Mouse (Mus musculus) limb, embryonic 14.5 days (tissue): ENCODE results near the gene Abhd17c. TPM values are rescaled to one million over a fixed set of nuclear protein-coding genes. Genes with fewer than 3 reads are reported as not detected.

Source experiments
- ATAC-seq: fragments of 200-750 bp; cut with Nextera tagmentation; 2 replicates; pipeline ENCODE4 v1.8.0; 2017; ENCODE audit warnings: low read depth, moderate number of reproducible peaks, moderate TSS enrichment; ENCODE audit not compliant: low FRiP score
- DNase-seq: peaks from one replicate; pipeline ENCODE4 v3.0.0-alpha.2; 2015; ENCODE audit warnings: low spot score
- H3K27ac ChIP-seq: fragments of 300-500 bp; sonication (generic); replicated peaks from 2 replicates; pipeline ENCODE4 v1.5.1; 2014; ENCODE audit warnings: low read depth, mild to moderate bottlenecking, low read length, moderate library complexity, mixed read lengths
- H3K27me3 ChIP-seq: fragments of 300-500 bp; sonication (generic); 2 replicates; pipeline ENCODE4 v1.6.1; 2014; ENCODE audit warnings: low read length, mixed read lengths; ENCODE audit not compliant: control insufficient read depth, insufficient read depth
- H3K36me3 ChIP-seq: fragments of 300-500 bp; sonication (generic); 2 replicates; pipeline ENCODE4 v1.6.1; 2014; ENCODE audit warnings: mild to moderate bottlenecking, low read length, moderate library complexity, mixed read lengths; ENCODE audit not compliant: control insufficient read depth, insufficient read depth
- H3K4me1 ChIP-seq: fragments of 300-500 bp; sonication (generic); 2 replicates; pipeline ENCODE4 v1.6.1; 2014; ENCODE audit warnings: antibody characterized with exemption, low read length, mixed read lengths; ENCODE audit not compliant: control insufficient read depth, insufficient read depth
- H3K4me2 ChIP-seq: fragments of 300-500 bp; sonication (generic); replicated peaks from 2 replicates; pipeline ENCODE4 v1.6.1; 2014; ENCODE audit warnings: low read depth, mild to moderate bottlenecking, low read length, moderate library complexity; ENCODE audit not compliant: severe bottlenecking
- H3K4me3 ChIP-seq: fragments of 300-500 bp; sonication (generic); replicated peaks from 2 replicates; pipeline ENCODE4 v1.5.1; 2014; ENCODE audit warnings: low read length
- H3K9ac ChIP-seq: fragments of 300-500 bp; sonication (generic); 2 replicates; pipeline ENCODE4 v1.6.1; 2014; ENCODE audit warnings: mild to moderate bottlenecking, low read depth, low read length, moderate library complexity; ENCODE audit not compliant: severe bottlenecking
- H3K9me3 ChIP-seq: fragments of 300-500 bp; sonication (generic); 2 replicates; pipeline ENCODE4 v1.6.1; 2016; ENCODE audit warnings: low read length; ENCODE audit not compliant: control insufficient read depth
- POLR2A ChIP-seq: fragments of 200-500 bp; IDR thresholded peaks from 2 replicates; pipeline ENCODE4 v1.8.0; 2012; ENCODE audit warnings: inconsistent platforms, mild to moderate bottlenecking, moderate library complexity, borderline replicate concordance; ENCODE audit not compliant: insufficient read depth, insufficient read length; ENCODE audit errors: extremely low read depth
- WGBS: fragments of 180-500 bp; shearing (Covaris S2); extraction: QIAGEN DNeasy Blood & Tissue Kit; methylation state at CpG from one replicate; pipeline ENCODE4 v1.1.7; 2014; 5-methylcytosine and 5-hydroxymethylcytosine counted together
- polyA plus RNA-seq, 2 experiments: library from polyadenylated mRNA; depleted of rRNA in 1 of 2; stranded (reverse) in 1 of 2; unstranded in 1 of 2; fragments of >200 nt; fragmentation: Nextera tagmentation in 1 of 2; extraction: Ambion mirVana in 1 of 2; gene quantifications; 2 replicates each; pipeline versions ENCODE4 v1.2.1 to v1.2.3; 2012 to 2014

Abhd17c gene
- polyA plus RNA-seq, 2 experiments = 41.5 to 45.6 TPM

- H3K27ac ChIP-seq = no peak overlapping the region
- H3K9me3 ChIP-seq = no peaks in the 10 kb centered on the region
- H3K4me3 ChIP-seq = no peak overlapping the region
- DNase-seq = no peak
- H3K9ac ChIP-seq = no peak overlapping the region
- H3K36me3 ChIP-seq = no peaks in the 10 kb centered on the region
- no peaks in the 10 kb centered on the region for H3K27me3 ChIP-seq
- ATAC-seq = no peak
- H3K4me2 ChIP-seq = no peak overlapping the region
- H3K4me1 ChIP-seq = no peaks in the 10 kb centered on the region
- TF ChIP-seq POLR2A = no peak
- 58% methylated on average over 8 of the region's 8 CpGs for WGBS
Measured at GRCm38 (mm10) chr7:84074266-84074665, 77.4 kb downstream of the Abhd17c start.

DNA sequence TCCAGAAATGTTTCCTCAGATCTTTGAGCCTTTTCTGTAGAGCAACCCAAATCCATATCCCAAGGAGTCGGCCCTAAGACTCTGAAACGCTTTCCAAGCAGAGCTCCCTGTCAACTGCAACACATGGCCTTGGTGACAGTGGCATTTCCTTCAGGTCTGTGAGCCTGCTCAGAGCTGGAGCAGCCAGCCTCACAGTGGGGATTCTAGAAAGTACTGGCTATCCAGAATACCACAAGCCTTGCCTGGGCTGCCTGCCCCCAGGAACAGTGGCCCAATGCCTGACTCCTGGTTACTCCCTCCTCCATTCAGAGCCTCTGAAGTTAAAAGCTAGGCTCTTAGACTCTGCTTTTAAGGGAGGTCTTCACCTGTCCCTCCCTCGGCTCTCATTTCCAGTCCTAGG, 77.8 kb downstream of the Abhd17c start:
- no peak for ATAC-seq
- no peak overlapping the region for H3K27ac ChIP-seq
- no peak for DNase-seq
- no peak overlapping the region for H3K4me2 ChIP-seq
- H3K4me3 ChIP-seq = no peak overlapping the region
- 64% methylated on average over 3 of the region's 3 CpGs for WGBS
- no peaks in the 10 kb centered on the region for H3K36me3 ChIP-seq
- no peaks in the 10 kb centered on the region for H3K9me3 ChIP-seq
- no peaks in the 10 kb centered on the region for H3K27me3 ChIP-seq
- no peak overlapping the region for H3K9ac ChIP-seq
- TF ChIP-seq POLR2A = no peak
- H3K4me1 ChIP-seq = no peaks in the 10 kb centered on the region

DNA sequence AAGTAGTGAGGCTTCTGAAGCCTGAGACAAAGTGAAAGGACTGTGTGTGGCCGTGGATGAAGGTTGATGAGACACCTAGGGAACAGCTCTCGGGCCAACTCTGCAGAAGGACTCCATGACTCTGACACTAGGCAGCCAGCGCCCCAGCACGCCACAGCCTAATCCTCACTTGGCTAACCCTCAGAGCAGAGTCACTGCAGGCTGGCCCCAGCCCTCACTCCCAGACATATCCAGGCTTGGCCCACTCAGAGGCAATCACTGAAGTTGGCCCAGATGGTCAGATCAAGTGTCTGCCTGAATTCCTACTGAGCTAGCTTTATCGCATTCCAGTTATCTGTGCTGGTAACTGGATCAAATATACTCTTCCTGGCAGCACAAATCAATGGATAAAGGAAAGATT, 82.8 kb downstream of the Abhd17c start:
- WGBS = 87% methylated on average over 5 of the region's 5 CpGs
- ATAC-seq = peak; percentile 34; the same call in 1 of the 2 replicates
- H3K4me2 ChIP-seq = no peak overlapping the region

GRCm38 (mm10) chr7:84059799-84060198, 91.9 kb downstream of the Abhd17c start:
- 87% methylated on average over 7 of the region's 7 CpGs for WGBS
- Histone ChIP-seq H3K36me3 (no peaks in the 10 kb centered on the region), H3K4me2 (no peak overlapping the region), H3K27me3 (no peaks in the 10 kb centered on the region), H3K4me1 (peaks cover 10% of the 10 kb centered on the region), H3K27ac (no peak overlapping the region), H3K9me3 (no peaks in the 10 kb centered on the region), H3K9ac (no peak overlapping the region), H3K4me3 (no peak overlapping the region)
- DNase-seq (no peak), ATAC-seq (no peak)
- no peak for TF ChIP-seq POLR2A

More for the DNA sequence above, 82.8 kb downstream of the Abhd17c start:
- Histone ChIP-seq H3K27me3 (no peaks in the 10 kb centered on the region), H3K27ac (no peak overlapping the region), H3K9ac (no peak overlapping the region), H3K4me1 (no peaks in the 10 kb centered on the region), H3K36me3 (no peaks in the 10 kb centered on the region), H3K9me3 (no peaks in the 10 kb centered on the region), H3K4me3 (no peak overlapping the region)
- TF ChIP-seq POLR2A = no peak
- peak; percentile 35 for DNase-seq

Other genes starting within 250 kb of the Abhd17c start
- 0.83 and 0.93 TPM in 2 replicates for gene Cemip, start 65.4 kb downstream of the Abhd17c start, polyA plus RNA-seq (2012; rRNA removed)
- 0.23 and 0.59 TPM in 2 replicates for gene Cemip, start 65.4 kb downstream of the Abhd17c start, polyA plus RNA-seq (2014; fragmentation: Nextera tagmentation; extraction: Ambion mirVana)